Mouse (Mus musculus): Measurements from ENCODE around the gene Prkce.

The Prkce gene

GRCm38 (mm10) chr17:86589681-86590080, 422.1 kb downstream of the Prkce start:
- no peak for DNase-seq

- no peak for DNase-seq
These were observed 423.7 kb downstream of the Prkce start for GRCm38 (mm10) chr17:86591241-86591640.

GRCm38 (mm10) chr17:86592991-86593586, 425.5 kb downstream of the Prkce start:
- DNase-seq = no peak

GRCm38 (mm10) chr17:86595526-86595925, 427.9 kb downstream of the Prkce start:
- DNase-seq = no peak

GRCm38 (mm10) chr17:86601116-86601515, 433.5 kb downstream of the Prkce start:
- no peak for DNase-seq

- no peak for DNase-seq
These were observed 434.3 kb downstream of the Prkce start for GRCm38 (mm10) chr17:86601901-86602300.

- DNase-seq = no peak
These were observed 436.4 kb downstream of the Prkce start for GRCm38 (mm10) chr17:86603848-86604444.

GRCm38 (mm10) chr17:86607981-86608380, 440.4 kb downstream of the Prkce start:
- DNase-seq = no peak

- DNase-seq = no peak
These were observed 442.8 kb downstream of the Prkce start for GRCm38 (mm10) chr17:86610271-86610969.

- no peak for DNase-seq
These were observed 444.2 kb downstream of the Prkce start for GRCm38 (mm10) chr17:86611772-86612171.

- no peak for DNase-seq
These were observed 448.2 kb downstream of the Prkce start for GRCm38 (mm10) chr17:86615592-86616291.

GRCm38 (mm10) chr17:86617570-86618237, 450.1 kb downstream of the Prkce start:
- DNase-seq = no peak

- no peak for DNase-seq
These were observed 450.9 kb downstream of the Prkce start for GRCm38 (mm10) chr17:86618431-86618861.

- no peak for DNase-seq
These were observed 455.3 kb downstream of the Prkce start for GRCm38 (mm10) chr17:86622862-86623261.

GRCm38 (mm10) chr17:86626523-86626922, 458.9 kb downstream of the Prkce start:
- DNase-seq = no peak

GRCm38 (mm10) chr17:86633131-86633530, 465.5 kb downstream of the Prkce start:
- DNase-seq = no peak

GRCm38 (mm10) chr17:86637311-86637710, 469.7 kb downstream of the Prkce start:
- no peak for DNase-seq

GRCm38 (mm10) chr17:86639279-86639678, 471.7 kb downstream of the Prkce start:
- no peak for DNase-seq

GRCm38 (mm10) chr17:86647226-86647625, 479.6 kb downstream of the Prkce start:
- no peak for DNase-seq

GRCm38 (mm10) chr17:86648856-86649435, 481.4 kb downstream of the Prkce start:
- DNase-seq = no peak

GRCm38 (mm10) chr17:86650241-86650640, 482.7 kb downstream of the Prkce start:
- no peak for DNase-seq

- DNase-seq = no peak
These were observed 483.5 kb downstream of the Prkce start for GRCm38 (mm10) chr17:86651091-86651490.

- DNase-seq = no peak
These were observed 485.2 kb downstream of the Prkce start for GRCm38 (mm10) chr17:86652751-86653150.
